Mouse (Mus musculus): Measurements from ENCODE around the gene Rexo1.
A peak's percentile ranks its signal among the peaks of the same experiment; 100 is the strongest.

The Rexo1 gene

GRCm38 (mm10) chr10:80553997-80554396 lies 7.4 kb downstream of the Rexo1 start:
- no peak for DNase-seq (ENCODE audit: low spot score)

GRCm38 (mm10) chr10:80553575-80553974 lies 7.8 kb downstream of the Rexo1 start:
- DNase-seq (ENCODE audit: low spot score) = no peak

- no peak for DNase-seq (ENCODE audit: low spot score)
These were observed 9.0 kb downstream of the Rexo1 start for GRCm38 (mm10) chr10:80552364-80552763.

GRCm38 (mm10) chr10:80549279-80549678 lies 12.1 kb downstream of the Rexo1 start:
- no peak for DNase-seq (ENCODE audit: low spot score)

DNA sequence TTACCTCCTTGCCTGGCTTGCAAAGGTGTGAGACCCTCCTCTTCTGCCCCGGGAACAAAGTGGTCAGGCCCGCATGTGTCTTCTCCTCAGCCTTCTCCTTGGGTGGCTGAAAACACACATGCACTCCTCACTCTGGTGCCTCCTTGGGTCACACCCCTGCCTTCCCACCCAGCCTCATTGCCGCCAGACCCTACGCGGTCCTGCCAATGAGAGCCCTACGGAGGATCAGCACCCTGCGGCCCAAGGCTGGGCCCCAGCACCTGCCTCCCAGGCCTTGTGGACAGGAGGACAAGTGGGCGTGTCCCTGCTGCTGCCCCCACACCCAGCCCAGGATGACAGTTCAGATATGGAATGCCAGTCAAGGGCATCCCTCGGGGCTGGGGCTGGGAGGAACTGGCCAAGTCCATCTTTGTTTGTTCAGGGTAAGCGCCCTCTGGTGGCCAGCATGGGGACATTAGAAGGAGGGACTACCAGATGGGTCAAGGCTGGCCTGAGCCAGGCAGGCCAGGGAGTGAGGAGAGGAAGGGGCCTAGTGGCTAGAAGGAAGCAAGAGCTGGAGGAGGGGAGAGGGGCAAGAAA lies 12.8 kb downstream of the Rexo1 start:
- peak; percentile 52 for DNase-seq (ENCODE audit: low spot score)

DNA sequence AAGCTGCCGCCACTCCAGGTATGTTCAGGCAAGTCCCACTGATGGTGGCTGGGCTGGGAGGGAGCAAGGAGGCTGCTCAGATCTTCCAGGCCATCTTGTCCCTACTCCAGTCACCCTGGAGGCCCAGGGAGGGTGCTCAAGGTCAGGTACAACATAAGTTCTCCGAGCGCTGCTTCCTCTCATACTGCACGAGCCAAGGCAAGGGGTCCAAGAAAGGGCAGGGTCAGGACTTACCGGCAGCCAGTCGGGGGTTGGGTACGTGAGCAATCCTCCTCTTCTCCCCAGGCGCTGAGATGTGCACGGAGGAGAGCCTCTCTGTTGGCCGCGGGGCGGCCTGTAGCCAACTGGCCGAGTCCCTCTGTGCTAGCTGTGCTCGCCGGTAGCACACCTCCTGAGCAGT lies 13.8 kb downstream of the Rexo1 start:
- DNase-seq (ENCODE audit: low spot score) = no peak

DNA sequence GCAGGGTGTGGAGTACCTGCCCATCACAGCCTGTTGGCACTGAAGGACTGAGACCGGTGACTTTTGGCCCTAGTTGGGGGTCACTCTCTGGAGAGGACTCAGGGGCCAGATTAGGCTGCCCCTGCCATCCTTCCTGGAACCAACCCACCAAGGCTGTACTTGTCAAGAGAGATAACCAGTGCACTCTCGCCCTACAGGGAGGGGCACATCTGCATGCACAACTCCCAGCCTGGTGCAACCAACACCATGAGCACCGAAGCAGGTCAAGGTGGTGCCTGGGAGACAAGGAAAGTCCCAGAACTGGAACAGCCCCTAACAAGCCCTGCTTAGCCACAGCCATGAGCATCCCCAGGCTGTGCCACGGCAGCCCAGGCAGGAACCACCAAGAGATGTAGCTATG lies 14.4 kb downstream of the Rexo1 start:
- no peak for DNase-seq (ENCODE audit: low spot score)

- DNase-seq (ENCODE audit: low spot score) = no peak
These were observed 15.8 kb downstream of the Rexo1 start for GRCm38 (mm10) chr10:80545590-80545989.

DNA sequence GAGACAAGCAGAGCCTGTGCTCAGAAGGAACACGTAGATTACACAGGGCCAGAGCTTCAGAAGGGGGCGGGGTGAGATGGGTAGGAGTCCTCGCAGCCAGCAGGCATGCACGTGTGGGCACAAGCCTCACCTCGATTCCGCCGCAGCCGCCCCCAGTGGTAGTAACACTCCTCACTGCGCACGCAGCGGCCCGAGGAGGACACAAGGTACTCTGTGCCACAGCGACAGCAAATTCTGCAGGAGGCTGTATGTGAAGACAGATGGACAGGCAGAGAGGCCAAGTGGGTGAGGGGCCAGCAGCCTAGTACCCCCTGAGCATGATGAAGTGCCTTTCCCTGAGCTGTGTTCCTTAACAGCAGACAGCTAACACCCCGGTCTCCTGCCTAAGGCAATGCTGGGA lies 17.5 kb downstream of the Rexo1 start:
- DNase-seq (ENCODE audit: low spot score) = no peak

DNA sequence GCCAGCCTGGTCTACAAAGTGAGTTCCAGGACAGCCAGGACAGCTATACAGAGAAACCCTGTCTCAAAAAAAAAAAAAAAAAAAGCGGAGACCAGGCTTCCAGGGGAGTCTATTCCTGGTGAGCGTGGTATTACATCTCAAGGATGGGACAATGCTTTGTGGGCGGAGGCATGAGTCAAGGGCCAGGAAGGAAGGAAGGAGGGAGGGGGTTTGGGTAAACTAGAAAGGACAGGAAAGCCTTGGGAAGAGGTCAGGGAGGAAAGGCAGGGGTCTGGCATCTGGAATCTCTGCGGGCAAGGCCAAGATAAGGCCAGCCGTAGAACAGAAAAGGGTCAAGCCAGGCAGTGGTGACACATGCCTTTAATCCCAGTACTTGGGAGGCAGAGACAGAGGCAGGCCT lies 21.9 kb downstream of the Rexo1 start:
- DNase-seq (ENCODE audit: low spot score) = no peak

DNA sequence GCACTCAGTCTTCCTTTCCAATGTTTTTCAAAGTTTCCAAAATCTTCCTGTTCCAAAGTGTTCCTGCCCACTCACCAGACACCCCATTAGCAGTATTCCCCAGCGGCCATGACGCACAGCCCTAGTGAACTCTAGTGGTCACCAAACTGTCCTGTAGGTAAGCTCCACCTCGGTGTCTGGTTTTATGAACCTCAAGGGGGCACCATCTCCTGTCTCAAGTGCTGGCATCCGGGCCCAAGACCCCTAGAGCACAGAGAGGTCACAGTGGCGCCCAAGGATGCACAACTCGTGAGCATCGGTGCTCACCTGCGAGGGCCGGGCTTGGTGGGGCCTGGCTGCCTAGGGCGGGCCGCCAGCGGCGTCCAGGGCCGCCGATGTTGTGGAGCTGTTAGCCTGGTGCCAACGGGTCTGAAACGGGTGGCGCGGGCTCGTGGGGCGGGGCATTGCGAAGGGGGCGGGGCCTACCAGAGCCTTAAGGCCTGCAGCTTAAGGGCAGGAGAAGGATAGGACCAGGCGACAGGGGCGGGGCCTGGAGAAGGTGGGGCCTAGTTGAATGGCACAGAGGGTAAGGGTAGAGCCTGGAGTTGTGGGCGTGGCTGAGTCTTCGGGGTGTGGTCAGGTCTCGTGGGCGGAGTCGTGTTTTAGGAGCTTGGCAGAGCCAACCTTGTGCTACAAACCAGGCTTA lies 22.5 kb downstream of the Rexo1 start, which contains the start of gene Atp8b3:
Atp8b3 (minus strand) TSS at position 415 of the 685 bp plus-strand sequence.
- DNase-seq (ENCODE audit: low spot score) = peak; percentile 91

GRCm38 (mm10) chr10:80538180-80538579 lies 23.2 kb downstream of the Rexo1 start:
- no peak for DNase-seq (ENCODE audit: low spot score)

GRCm38 (mm10) chr10:80535711-80536110 lies 25.6 kb downstream of the Rexo1 start:
- DNase-seq (ENCODE audit: low spot score) = no peak

GRCm38 (mm10) chr10:80535071-80535470 lies 26.3 kb downstream of the Rexo1 start:
- no peak for DNase-seq (ENCODE audit: low spot score)

GRCm38 (mm10) chr10:80533704-80534103 lies 27.7 kb downstream of the Rexo1 start:
- DNase-seq (ENCODE audit: low spot score) = no peak

GRCm38 (mm10) chr10:80532783-80533182 lies 28.6 kb downstream of the Rexo1 start:
- DNase-seq (ENCODE audit: low spot score) = no peak

DNA sequence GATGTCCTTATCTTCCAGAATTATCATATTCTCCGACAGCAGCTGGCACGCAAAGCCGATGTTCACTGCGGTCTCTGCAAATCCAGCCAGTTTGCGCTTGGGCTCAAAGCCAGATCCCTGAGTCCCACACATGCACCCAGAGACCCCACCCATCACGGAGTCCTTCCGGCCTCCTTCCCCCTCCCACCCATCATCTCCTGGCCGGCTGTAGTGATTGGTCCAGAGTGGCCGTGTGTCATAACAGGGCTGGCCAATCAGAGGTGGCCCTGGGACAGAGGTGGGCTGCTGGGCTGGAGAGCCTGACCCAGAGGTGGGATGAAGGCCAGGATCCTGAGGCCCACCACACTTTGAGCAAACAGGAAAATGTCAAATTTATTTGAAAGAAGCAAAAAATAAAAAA lies 35.2 kb downstream of the Rexo1 start:
- no peak for DNase-seq (ENCODE audit: low spot score)

DNA sequence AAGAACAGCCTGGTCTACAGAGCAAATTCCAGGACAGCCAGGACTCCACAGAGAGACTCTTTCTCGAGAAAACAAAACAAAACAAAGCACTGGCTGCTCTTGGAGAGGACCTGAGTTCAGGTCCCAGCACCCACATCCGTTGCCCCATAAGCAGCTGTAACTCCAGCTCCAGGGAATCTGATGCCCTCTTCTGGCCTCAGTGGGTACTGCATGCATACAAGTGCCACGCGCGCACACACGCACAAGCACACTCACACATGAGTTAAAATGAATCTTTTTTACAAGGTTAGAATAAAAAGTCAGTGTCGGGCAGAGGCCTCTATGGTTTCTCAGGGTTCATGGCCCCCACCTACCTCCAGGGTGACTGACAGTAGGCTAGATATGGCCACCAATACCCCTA lies 38.1 kb downstream of the Rexo1 start:
- DNase-seq (ENCODE audit: low spot score) = no peak

DNA sequence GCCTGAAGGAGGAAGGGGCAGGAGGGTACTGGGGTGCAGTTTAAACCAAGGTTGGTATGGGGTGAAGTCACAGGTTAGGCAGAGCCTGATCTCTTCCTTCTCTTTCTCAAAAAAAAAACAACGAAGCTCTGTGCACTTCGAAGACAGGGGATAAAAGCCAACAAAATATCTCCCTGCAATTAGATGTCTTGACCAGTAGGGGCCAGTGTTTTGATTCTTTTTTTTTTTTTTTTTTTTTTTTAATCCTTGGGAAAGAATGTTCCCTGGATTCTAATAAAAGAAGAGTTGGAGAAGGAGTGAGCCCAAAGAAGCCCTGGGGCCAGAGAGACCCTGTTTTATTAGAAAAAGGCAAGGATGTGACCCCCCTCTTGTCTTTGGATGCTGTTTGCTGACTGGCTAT lies 42.1 kb downstream of the Rexo1 start:
- no peak for DNase-seq (ENCODE audit: low spot score)

DNA sequence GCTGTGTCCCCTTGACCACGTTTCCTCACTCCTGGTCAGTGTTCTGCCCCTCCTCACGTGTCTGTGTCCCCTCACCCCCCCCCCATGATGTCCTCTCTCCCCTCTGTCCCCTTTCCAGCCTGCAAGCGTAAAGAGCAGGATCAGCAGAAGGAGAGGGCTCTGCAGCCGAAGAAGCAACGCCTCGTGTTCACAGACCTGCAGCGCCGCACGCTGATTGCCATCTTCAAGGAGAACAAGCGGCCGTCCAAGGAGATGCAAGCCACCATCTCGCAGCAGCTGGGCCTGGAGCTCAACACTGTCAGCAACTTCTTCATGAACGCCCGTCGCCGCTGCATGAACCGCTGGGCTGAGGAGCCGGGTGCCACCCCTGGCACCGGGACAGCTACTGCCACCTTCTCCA lies 47.6 kb downstream of the Rexo1 start:
- no peak for DNase-seq (ENCODE audit: low spot score)

- DNase-seq (ENCODE audit: low spot score) = no peak
These were observed 51.1 kb downstream of the Rexo1 start for GRCm38 (mm10) chr10:80510273-80510660.

GRCm38 (mm10) chr10:80509412-80510272 lies 51.7 kb downstream of the Rexo1 start:
- peak; percentile 85 for DNase-seq (ENCODE audit: low spot score)

GRCm38 (mm10) chr10:80506222-80506621 lies 55.1 kb downstream of the Rexo1 start:
- DNase-seq (ENCODE audit: low spot score) = peak; percentile 59
